Mouse (Mus musculus) kidney, postnatal 10 days (tissue): ENCODE results near the gene Tctex1d4.
A peak's percentile ranks its signal among the peaks of the same experiment; 100 is the strongest.

ENCODE experiments used
- DNase-seq: peaks from one replicate; pipeline ENCODE4 v3.0.0; 2021; ENCODE audit warnings: mixed read lengths

Tctex1d4 gene

GRCm38 (mm10) chr4:117140613-117141012 lies 14.0 kb downstream of the Tctex1d4 start:
- DNase-seq: no peak

DNA sequence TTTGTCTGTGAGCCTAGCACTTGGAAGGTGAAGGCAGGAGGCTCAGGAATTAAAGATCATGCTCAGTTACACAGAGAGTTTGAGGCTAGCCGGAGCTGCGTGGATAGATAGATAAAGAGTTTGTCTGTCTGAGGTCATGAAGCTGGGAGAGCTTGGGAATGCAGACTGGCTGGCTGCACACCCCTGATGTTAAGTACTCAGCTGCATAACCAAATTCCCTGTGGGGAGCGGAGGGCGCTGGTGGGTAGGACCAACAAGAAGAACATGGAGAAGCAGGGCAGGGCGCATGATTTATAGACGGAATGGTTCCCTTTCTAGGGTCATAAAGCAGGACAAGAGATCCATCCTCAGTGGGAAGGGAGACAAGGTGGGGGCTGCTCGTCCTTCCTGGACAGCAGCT lies 16.4 kb downstream of the Tctex1d4 start:
- no peak for DNase-seq

- no peak for DNase-seq
Observed at GRCm38 (mm10) chr4:117145248-117145647, 18.7 kb downstream of the Tctex1d4 start.

GRCm38 (mm10) chr4:117146176-117146575 lies 19.6 kb downstream of the Tctex1d4 start:
- DNase-seq: peak; percentile 92

- no peak for DNase-seq
Observed at GRCm38 (mm10) chr4:117148047-117148713, 21.6 kb downstream of the Tctex1d4 start.

DNA sequence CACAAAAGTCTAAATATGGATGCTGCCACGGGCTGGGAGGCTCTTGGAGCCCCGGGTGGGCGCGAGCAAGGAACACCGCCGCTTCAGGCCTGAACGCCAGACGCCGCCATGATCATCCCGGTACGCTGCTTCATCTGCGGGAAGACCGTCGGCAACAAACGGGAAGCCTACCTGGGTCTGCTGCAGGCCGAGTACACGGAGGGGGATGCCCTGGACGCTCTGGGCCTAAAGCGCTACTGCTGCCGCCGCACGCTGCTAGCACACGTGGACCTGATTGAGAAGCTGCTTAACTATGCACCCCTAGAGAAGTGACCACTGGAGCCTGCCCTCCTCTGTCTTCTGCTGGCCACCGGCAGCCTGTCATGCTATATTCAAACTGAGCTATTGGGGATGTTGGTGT lies 22.2 kb downstream of the Tctex1d4 start:
- DNase-seq: no peak

DNA sequence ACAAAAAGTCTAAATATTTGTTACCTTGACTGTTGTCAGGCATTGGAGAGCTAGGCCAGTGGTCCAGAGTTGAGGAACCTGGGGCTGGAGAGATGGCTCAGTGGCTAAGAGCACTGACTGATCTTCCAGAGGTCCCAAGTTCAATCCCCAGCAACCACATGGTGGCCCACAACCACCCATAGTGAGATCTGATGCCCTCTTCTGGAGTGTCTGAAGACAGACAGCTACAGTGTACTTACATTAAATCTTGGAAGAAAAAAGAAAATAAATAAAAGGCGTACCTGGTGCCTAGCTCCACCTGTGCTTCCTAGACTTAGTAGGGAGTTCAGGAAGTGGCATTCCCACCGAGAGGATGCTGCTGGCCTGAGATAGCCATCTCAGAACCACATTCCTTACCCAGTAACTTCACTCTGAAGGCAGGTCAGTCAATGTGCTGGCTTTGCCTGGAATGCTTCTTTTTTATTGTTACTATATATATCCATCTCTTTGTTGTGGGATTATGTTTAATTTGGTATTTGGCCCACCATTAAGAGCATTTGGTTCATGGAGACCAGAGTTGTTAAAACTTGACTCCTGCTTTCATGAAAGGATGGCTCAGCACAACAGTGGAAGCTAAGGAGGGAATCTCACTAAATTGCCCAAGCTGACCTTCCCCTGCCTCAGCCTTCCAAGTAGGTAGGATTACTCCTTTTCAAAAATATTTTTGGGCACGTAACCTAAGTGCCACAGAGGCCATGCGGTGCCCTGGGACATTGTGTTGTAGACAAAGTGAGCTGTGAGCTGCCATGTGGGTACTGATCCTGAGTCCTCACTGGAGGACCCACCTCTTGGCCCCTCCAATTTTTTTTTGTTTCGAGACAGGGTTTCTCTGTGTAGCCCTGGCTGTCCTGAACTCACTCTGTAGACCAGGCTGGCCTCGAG lies 23.0 kb downstream of the Tctex1d4 start:
- DNase-seq: no peak

- DNase-seq: no peak
Observed at GRCm38 (mm10) chr4:117150212-117150733, 23.7 kb downstream of the Tctex1d4 start.

DNA sequence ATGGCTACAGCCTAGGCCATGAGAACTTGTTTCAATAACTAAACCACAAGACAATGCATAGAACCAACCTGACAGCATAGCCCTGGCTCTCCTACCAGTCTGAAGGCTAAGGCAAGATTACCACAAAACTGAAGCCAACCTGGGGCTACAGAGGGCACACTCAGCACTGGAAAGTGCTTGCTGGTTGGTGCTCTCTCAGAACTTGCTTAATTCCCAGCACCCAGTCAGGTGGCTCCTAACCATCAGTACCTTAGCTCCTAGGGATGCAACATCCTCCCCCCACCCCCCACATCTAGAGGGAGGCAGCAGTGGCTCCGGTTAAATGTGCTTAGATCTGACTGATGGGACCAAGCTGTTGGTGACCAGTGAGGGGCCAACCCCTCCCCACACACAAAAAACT lies 24.8 kb downstream of the Tctex1d4 start:
- DNase-seq: no peak

DNA sequence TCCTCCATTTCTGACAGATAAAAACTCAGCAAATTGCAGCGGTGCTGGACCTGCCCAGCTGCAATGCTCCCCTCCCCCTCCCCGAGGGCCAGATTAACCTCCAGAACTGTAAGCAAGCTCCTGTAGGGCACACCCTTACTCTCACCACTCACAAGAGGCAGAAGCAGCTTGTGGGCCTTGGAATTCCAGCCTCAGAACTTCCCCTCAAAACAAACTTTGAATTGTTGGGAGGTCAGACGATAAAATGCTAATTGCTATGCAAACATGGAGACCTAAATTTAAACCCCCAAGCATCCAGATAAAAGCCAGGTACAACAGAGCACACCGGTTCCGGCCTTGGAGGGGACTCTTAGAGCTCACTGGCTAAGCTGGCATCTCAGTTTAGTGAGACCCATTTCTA lies 26.1 kb downstream of the Tctex1d4 start:
- DNase-seq: no peak

- DNase-seq: no peak
Observed at GRCm38 (mm10) chr4:117155020-117155791, 28.6 kb downstream of the Tctex1d4 start.

DNA sequence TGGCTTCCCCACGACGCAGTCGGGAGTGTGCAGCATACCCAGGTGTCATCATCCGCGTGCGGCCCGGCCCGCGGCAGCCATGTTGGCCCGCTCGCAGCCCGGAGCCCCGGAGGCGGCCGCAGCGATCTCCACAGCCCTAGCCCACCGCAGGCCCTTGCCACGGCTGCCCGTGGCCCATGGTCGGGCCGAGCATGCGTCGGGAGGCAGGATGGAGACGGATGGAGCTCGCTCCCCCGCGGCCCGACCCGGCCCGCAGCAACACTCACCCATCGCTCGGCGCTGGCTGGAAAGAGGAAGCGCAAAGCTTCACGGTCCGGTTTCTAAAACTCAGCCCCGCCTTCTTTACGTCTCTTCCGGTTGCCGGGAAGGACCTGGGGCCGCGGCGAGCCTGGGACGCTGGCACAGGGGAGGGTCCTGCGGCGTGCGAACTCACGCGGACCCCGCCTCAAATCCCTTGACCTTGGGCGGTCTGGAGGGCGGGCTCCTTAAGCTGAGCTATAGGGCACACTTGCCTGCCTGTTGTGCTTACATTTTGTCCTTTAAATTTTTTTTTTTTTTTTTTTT lies 29.3 kb downstream of the Tctex1d4 start, which contains the start of gene Rps8:
Rps8 (minus strand) TSS at position 452 of the 564 bp plus-strand sequence.
- peak; percentile 93 for DNase-seq

- DNase-seq: no peak
Observed at GRCm38 (mm10) chr4:117156372-117156771, 29.8 kb downstream of the Tctex1d4 start.

- DNase-seq: no peak
Observed at GRCm38 (mm10) chr4:117159666-117160065, 33.1 kb downstream of the Tctex1d4 start.

DNA sequence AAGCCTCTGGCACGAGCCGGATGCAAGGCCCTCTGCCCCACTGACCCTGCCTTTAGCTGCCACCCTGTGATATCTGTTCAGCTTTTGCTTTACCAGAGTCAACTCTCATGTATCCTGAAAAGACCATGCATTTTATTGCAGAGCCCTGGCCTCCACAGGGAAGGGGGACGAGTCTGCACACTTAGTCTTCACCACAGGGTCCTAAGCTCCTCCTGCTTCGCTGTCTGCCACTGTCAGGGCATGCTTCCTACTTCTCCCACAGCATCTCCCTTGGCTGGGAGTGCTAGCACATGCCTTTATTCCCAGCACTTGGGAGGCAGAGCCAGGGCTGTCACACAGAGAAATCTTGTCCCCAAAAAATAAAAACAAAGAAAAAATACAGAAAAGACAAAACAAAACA lies 34.6 kb downstream of the Tctex1d4 start:
- DNase-seq: no peak

- DNase-seq: no peak
Observed at GRCm38 (mm10) chr4:117169936-117170335, 43.3 kb downstream of the Tctex1d4 start.
